ENCODE assay signal across 25 mouse cellular contexts in genomic region chr3:58685396-58685795, GRCm38 (mm10). TPM values are rescaled to one million over a fixed set of nuclear protein-coding genes. Genes with fewer than 3 reads are reported as not detected.
"Had no signal": no experiment of that assay in that cellular context is flagged by ENCODE, and none has a peak within 500 bp of the region (broad histone marks: within the 10 kb centered on the region; RNA-seq: fewer than 3 reads in every experiment).

No protein-coding gene starts in this region.

- H3K27me3 ChIP-seq: liver, embryonic 15.5 days; neural tube, embryonic 13.5 days; neural tube, embryonic 15.5 days had no signal

- H3K9ac ChIP-seq: liver, embryonic 15.5 days; lung, embryonic 14.5 days; midbrain, embryonic 12.5 days; neural tube, embryonic 13.5 days; neural tube, embryonic 15.5 days had no signal

- DNase-seq: lung, adult 18-20 months; lung, embryonic 14.5 days; lung, postnatal 10 days; lung, postnatal 4 days; midbrain, embryonic 14.5 days; retina, postnatal 1 day; right cerebral cortex, adult 18-20 months; right cerebral cortex, postnatal 25 days; right cerebral cortex, postnatal 4 days; spleen, adult 18-20 months; thymus, adult 18-20 months; thymus, postnatal 14 days; thymus, postnatal 36 days had no signal

- H3K36me3 ChIP-seq: liver, embryonic 15.5 days; midbrain, embryonic 10.5 days; midbrain, embryonic 12.5 days; neural tube, embryonic 13.5 days; neural tube, embryonic 15.5 days had no signal

- H3K27ac ChIP-seq: liver, embryonic 15.5 days; midbrain, embryonic 10.5 days; midbrain, embryonic 12.5 days; neural tube, embryonic 13.5 days; neural tube, embryonic 15.5 days had no signal

- H3K4me3 ChIP-seq: liver, embryonic 15.5 days; midbrain, embryonic 10.5 days; midbrain, embryonic 12.5 days; neural tube, embryonic 13.5 days; neural tube, embryonic 15.5 days had no signal

RNA-seq across cellular contexts. Expression of gene Erich6, which starts 48.4 kb away (rescaled TPM):
- total RNA-seq: megakaryocyte, adult 5-6 weeks; megakaryocyte-erythroid progenitor cell, adult 5-6 weeks had no signal
- polyA plus RNA-seq: liver, embryonic 15.5 days; lung, embryonic 14.5 days; lung, embryonic 16.5 days; neural tube, embryonic 11.5 days; neural tube, embryonic 15.5 days; small intestine, adult 2 months; stomach, embryonic 14.5 days; thymus, postnatal 0 days had no signal
